Mouse (Mus musculus) MN1 (cell line): ENCODE results near the gene Lins1.

Experiments used
- DNase-seq: peaks from one replicate; pipeline ENCODE4 v3.0.0-alpha.2; 2016; ENCODE audit warnings: low spot score

The Lins1 gene

DNA sequence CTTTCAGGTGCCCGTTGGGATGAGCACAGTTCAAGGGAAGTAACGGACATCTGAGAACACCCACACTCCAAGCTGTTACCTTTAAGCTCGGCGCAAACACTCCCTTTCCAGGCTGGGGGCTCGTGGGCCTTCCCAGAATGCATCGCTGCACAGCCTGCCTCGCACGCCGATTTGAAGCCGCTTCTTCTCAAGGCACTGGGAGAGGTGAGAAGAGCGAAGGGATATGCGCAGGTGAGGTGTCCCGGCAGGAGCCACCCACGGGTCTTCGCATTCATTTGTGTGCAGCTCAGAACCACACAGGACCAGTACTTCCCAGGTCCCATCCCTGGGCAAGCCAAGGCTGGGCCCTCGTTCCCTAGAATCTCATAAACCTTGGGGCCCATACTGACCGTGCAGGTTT is 43.7 kb downstream of the Lins1 start:
- no peak for DNase-seq

DNA sequence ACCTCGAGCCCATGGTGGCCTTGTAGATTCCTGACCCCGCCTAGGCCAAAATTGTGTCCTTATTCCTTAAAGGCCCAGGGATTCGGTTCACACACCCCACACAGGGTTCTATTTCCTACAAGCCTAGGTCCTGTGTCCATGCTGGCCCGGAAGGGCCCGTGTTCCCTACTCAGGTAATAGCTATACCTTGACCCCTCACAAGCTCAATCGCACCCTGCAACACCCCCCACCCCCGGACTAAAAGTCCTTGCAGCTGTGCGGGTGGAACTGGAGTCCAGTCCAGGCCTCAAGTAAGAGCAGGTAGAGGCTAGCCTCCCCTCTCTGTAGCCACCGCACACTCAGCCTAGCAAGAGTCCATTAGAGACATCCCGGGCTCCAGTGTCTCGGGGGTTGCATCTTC is 44.2 kb downstream of the Lins1 start:
- no peak for DNase-seq

DNA sequence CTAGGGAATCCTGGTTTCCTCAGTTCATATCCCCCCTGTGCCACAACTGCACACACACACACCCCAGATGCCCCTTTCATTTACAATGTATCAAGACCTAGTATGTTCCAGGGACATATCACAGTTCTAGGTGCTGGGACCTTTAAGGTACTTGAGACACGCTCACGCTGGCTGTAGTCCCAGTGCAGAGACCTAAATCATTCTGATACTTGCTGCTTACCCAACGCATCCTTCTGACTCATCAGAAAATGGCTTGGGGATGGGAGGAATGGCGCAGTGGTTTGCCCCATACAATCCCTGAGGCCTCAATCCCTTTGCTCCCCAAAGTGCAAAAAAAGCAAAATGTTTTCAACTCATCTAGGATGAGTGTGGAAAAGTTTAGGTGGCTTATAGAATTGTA is 44.8 kb downstream of the Lins1 start:
- no peak for DNase-seq

DNA sequence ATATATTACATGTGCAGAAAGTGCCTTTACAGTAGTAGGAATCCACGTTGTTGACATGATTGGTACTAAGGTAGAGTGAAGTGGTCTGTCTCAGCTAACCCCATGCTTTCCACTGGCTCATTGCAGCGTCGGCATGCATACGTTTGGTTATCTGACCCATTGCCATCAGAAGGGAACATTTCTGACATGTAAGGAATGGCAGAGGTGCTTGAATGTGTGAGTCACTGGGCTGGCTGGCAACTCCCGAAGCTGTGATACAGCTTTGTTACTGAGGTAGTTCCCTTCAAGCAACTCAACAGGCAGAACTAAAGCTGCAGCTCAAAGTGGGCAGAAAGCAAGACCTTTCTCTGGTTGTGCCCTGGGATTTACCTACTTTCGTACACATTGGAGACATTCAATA is 45.3 kb downstream of the Lins1 start:
- DNase-seq, result no peak

DNA sequence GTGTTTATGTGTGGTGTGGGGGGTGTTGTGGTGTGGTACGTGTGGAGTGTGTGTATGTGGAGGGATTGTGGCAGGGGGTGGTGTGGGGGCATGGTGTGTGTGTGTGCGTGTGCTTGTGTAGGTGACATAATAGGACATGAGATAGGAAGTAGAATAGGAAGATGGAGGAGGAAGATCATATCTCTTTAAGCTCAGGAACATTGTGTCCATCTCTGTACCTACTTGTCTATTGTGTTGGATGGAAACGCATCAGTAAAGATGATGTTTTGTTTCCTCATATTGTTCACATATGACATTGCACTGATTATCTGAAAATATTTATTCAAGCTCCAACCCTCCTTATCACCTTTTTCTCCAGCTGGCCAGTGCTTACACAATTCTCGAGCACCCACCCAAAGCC is 47.7 kb downstream of the Lins1 start:
- no peak for DNase-seq

DNA sequence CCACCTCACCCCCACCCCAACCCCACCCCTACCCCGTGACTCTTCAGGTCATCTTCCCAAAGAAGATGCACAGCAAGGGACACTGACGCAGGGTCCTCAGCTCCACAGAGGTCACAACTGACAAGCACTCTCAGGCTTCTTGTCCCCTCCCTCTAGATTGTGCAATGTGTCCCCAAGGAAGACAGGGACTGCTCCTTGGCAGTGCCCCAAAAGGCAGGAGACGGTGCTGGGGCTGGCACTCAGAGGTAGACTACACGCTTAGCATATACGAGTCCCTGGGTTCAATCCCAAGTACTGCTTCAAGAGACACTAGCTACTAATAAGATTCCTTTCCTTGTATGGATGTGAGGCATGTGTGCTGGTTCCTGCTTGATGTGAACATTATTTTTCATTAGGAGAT is 51.3 kb downstream of the Lins1 start:
- DNase-seq, result no peak

DNA sequence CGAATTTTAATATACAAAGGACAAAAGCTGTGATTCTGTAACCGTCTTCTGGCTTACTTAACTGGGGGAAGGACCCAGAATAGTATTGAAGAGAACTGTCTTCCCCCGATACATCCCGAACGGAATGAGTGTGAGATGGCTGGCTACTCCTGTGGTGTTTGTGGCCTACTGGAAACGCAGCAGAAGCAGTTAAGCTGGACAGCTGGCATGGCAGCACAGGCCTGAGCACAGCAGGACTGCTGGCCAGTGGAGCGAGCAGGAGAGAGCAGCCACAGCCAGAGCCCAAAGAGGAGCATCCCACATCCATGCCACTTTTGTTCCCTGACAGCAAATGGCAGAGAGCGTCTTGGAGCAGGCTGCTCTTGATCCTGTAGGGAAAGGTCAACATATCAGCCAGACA is 51.7 kb downstream of the Lins1 start:
- no peak for DNase-seq

DNA sequence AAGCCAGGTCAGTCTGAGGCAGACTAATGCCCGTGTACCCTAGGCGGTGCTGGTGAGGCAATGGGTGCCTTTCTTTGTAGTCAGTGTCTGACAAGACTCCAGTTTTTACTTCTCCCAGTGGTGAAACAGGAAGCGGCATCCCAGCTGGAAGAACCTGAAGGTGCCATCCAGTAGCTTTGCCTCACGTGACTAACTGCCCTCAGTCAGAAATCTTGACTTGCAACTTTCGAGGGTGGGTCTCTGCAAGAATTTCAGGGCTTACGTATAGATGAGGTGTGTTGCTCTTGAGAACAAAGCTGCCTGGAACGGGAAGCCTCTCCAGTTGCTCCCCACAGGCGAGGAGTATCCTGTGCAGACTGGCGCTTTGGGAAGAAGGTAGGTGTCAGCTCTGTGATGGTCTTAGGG is 53.7 kb downstream of the Lins1 start, which contains the start of gene Cers3:
TSS of gene Cers3 (plus strand) at position 128 of the 405 bp plus-strand sequence.
- DNase-seq, result no peak

DNA sequence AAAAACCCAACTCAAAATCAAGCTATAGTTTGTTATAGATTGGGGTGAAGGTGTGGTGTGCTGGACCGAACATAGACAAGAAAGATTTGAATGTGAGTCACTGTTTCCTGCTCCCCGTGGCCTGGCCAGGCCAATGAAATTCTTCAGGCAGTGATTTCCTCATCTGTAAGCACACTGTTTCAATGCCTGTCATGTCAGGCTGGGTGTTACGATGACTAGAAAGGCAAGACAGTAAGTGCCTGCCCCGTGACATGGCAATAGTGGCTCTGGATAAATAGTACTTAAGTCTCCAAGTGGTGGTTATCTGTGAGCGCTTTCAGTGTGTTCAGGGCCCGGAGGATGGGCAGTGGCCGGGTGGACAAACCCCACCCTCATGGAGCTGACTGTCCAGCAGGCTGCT is 57.3 kb downstream of the Lins1 start:
- DNase-seq, result no peak

DNA sequence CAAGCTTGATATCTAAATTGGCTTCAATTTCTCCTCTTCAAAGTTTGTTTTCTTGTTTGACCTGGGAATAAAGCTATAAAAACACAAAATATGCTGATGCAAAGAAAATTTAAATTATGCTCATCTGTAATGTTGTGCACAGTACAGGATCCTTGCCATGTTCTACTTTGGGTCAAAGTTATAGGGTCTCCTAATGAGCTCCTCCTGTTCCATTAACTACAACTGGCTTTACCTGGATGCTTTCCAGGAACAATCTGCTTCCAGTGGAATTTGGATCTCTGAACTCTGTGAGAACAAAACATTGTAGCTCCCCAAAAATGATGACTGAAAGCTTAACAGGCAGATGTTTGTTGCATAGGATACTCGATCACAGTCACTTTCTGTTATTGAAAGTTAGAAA is 60.3 kb downstream of the Lins1 start:
- DNase-seq, result no peak

DNA sequence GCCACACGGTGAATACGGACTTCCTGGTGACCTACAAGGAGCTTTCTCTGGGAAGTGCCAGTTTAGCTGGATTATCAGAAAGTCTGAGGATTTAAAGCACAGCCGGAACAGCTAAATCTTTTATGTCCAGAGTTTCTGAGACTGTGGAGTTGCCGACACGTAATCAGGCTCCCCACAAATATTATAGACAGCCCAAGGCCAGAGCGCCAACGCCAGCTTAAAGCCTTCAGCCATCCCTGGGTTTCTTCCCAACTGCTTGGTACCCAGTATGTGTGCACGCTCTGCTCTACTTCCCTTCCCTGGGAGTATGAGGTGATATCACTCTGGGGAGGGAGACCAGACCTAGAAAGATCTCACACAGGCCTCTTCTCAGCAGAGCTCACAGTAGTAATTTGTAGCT is 64.1 kb downstream of the Lins1 start:
- DNase-seq, result no peak

DNA sequence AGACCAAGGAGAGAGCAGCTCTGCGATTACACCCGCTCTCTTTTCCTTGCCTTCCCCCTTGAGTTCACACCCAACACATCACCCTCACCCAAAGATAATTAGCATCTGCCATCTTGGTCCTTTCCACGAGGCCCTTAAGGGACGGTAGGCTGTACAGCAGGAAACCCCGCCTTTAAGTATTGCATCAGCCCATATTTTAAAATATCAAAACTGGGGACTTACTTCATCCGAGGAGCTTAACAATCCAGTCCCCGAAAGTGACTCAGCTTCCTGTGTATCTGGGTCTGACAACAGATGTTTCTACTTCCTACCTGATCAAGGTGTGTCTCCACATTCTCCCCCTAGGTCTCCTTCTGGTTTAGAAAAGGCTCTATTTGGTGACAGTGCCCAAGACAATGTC is 65.9 kb downstream of the Lins1 start:
- DNase-seq, result no peak
